Mouse (Mus musculus) midbrain, embryonic 11.5 days (tissue): ENCODE measurements around the gene Nfat5. TPM values are rescaled to one million over a fixed set of nuclear protein-coding genes. Genes with fewer than 3 reads are reported as not detected.

ENCODE experiments used
- ATAC-seq: fragments of 200-750 bp; cut with Nextera tagmentation; 2 replicates; pipeline ENCODE4 v1.8.0; 2017; ENCODE audit warnings: moderate TSS enrichment, moderate library complexity; ENCODE audit not compliant: low FRiP score
- DNase-seq: peaks from one replicate; pipeline ENCODE4 v3.0.0; 2015; ENCODE audit warnings: low spot score; ENCODE audit errors: missing footprints
- H3K27ac ChIP-seq: fragments of 300-500 bp; sonication (generic); 2 replicates; pipeline ENCODE4 v1.5.1; 2014; ENCODE audit warnings: low read depth, low read length
- H3K27me3 ChIP-seq: fragments of 300-500 bp; sonication (generic); 2 replicates; pipeline ENCODE4 v1.6.1; 2014; ENCODE audit warnings: mild to moderate bottlenecking, low read length, moderate library complexity, mixed read lengths; ENCODE audit not compliant: control insufficient read depth, insufficient read depth
- H3K36me3 ChIP-seq: fragments of 300-500 bp; sonication (generic); 2 replicates; pipeline ENCODE4 v1.6.1; 2014; ENCODE audit warnings: mild to moderate bottlenecking, low read length, moderate library complexity, mixed read lengths; ENCODE audit not compliant: control insufficient read depth, insufficient read depth
- H3K4me1 ChIP-seq: fragments of 300-500 bp; sonication (generic); 2 replicates; pipeline ENCODE4 v1.6.1; 2014; ENCODE audit warnings: low read length; ENCODE audit not compliant: control insufficient read depth, insufficient read depth
- H3K4me2 ChIP-seq: fragments of 300-500 bp; sonication (generic); 2 replicates; pipeline ENCODE4 v1.6.1; 2014; ENCODE audit warnings: mild to moderate bottlenecking, moderate library complexity
- H3K4me3 ChIP-seq: fragments of 300-500 bp; sonication (generic); 2 replicates; pipeline ENCODE4 v1.5.1; 2014; ENCODE audit warnings: low read depth, low read length
- H3K9ac ChIP-seq: fragments of 300-500 bp; sonication (generic); 2 replicates; pipeline ENCODE4 v1.6.1; 2014; ENCODE audit warnings: low read length
- H3K9me3 ChIP-seq: fragments of 300-500 bp; sonication (generic); 2 replicates; pipeline ENCODE4 v1.6.1; 2016; ENCODE audit warnings: low read length; ENCODE audit not compliant: control insufficient read depth
- WGBS: fragments of 180-500 bp; shearing (Covaris S2); extraction: QIAGEN DNeasy Blood & Tissue Kit; methylation state at CpG from one replicate; pipeline ENCODE4 v1.1.7; 2014; 5-methylcytosine and 5-hydroxymethylcytosine counted together
- polyA plus RNA-seq: library from polyadenylated mRNA; unstranded; fragments of >200 nt; fragmentation: Nextera tagmentation; extraction: Ambion mirVana; gene quantifications from 2 replicates; pipeline ENCODE4 v1.2.1, GENCODE M21; 2014

Nfat5 gene
- polyA plus RNA-seq, 1 experiment from 2014 or later: 6.5 TPM

- no peak overlapping the region for H3K4me2 ChIP-seq
- no peak overlapping the region for H3K27ac ChIP-seq
- 55% methylated on average over 9 of the region's 9 CpGs for WGBS
These were observed 106.2 kb downstream of the Nfat5 start for GRCm38 (mm10) chr8:107399495-107399894.

GRCm38 (mm10) chr8:107401866-107402265, 108.6 kb downstream of the Nfat5 start:
- H3K4me2 ChIP-seq: no peak overlapping the region
- H3K9ac ChIP-seq: no peak overlapping the region
- WGBS: 86% methylated on average over 5 of the region's 5 CpGs
- H3K27ac ChIP-seq: no peak overlapping the region
- no peaks in the 10 kb centered on the region for H3K36me3 ChIP-seq
- no peaks in the 10 kb centered on the region for H3K27me3 ChIP-seq
- H3K4me1 ChIP-seq: peaks cover 5% of the 10 kb centered on the region; the same call in 1 of the 2 replicates
- DNase-seq (peak; percentile 65), ATAC-seq (no peak)
- H3K9me3 ChIP-seq: no peaks in the 10 kb centered on the region
- no peak overlapping the region for H3K4me3 ChIP-seq

More at GRCm38 (mm10) chr8:107399495-107399894, 106.2 kb downstream of the Nfat5 start:
- Histone ChIP-seq H3K9ac (no peak overlapping the region), H3K4me1 (peaks cover 5% of the 10 kb centered on the region; the same call in 1 of the 2 replicates), H3K4me3 (no peak overlapping the region), H3K9me3 (no peaks in the 10 kb centered on the region), H3K27me3 (no peaks in the 10 kb centered on the region), H3K36me3 (no peaks in the 10 kb centered on the region)
- ATAC-seq: no peak
- DNase-seq: peak; percentile 49

GRCm38 (mm10) chr8:107403038-107403781, 109.9 kb downstream of the Nfat5 start, which contains the start of gene Nqo1:
Nqo1 (minus strand) TSS chr8:107403206.
- Histone ChIP-seq H3K9me3 (no peaks in the 10 kb centered on the region), H3K4me3 (peak within 1 kb of the TSS; percentile 9; the same call in 1 of the 2 replicates), H3K9ac (peak within 1 kb of the TSS; percentile 36; the same call in 1 of the 2 replicates), H3K27me3 (no peaks in the 10 kb centered on the region), H3K4me2 (peak within 1 kb of the TSS; percentile 42), H3K27ac (no peak within 1 kb of the TSS; the same call in 1 of the 2 replicates), H3K36me3 (no peaks in the 10 kb centered on the region), H3K4me1 (peaks cover 5% of the 10 kb centered on the region; the same call in 1 of the 2 replicates)
- DNase-seq (peak; percentile 96), ATAC-seq (peak; percentile 99)
- WGBS: 14% methylated on average over 22 of the region's 22 CpGs

- no peak overlapping the region for H3K4me2 ChIP-seq
- no peaks in the 10 kb centered on the region for H3K36me3 ChIP-seq
- H3K4me1 ChIP-seq: peaks cover 5% of the 10 kb centered on the region; the same call in 1 of the 2 replicates
- 89% methylated on average over 4 of the region's 4 CpGs for WGBS
- no peak overlapping the region for H3K27ac ChIP-seq
- H3K9me3 ChIP-seq: no peaks in the 10 kb centered on the region
- DNase-seq (peak; percentile 23), ATAC-seq (no peak)
- no peaks in the 10 kb centered on the region for H3K27me3 ChIP-seq
- no peak overlapping the region for H3K4me3 ChIP-seq
- H3K9ac ChIP-seq: no peak overlapping the region
These were observed 110.8 kb downstream of the Nfat5 start for GRCm38 (mm10) chr8:107404057-107404456.

GRCm38 (mm10) chr8:107405935-107406334, 112.7 kb downstream of the Nfat5 start:
- Histone ChIP-seq H3K9me3 (no peaks in the 10 kb centered on the region), H3K9ac (no peak overlapping the region), H3K4me2 (no peak overlapping the region), H3K27ac (no peak overlapping the region), H3K4me1 (peaks cover 5% of the 10 kb centered on the region; the same call in 1 of the 2 replicates), H3K27me3 (no peaks in the 10 kb centered on the region), H3K4me3 (no peak overlapping the region), H3K36me3 (peaks cover 11% of the 10 kb centered on the region)
- DNase-seq: peak; percentile 61
- WGBS: 71% methylated on average over 3 of the region's 3 CpGs
- ATAC-seq: no peak

- peaks cover 31% of the 10 kb centered on the region for H3K36me3 ChIP-seq
- H3K4me1 ChIP-seq: no peaks in the 10 kb centered on the region
- 67% methylated on average over 4 of the region's 4 CpGs for WGBS
- no peaks in the 10 kb centered on the region for H3K9me3 ChIP-seq
- ATAC-seq: no peak
- no peak overlapping the region for H3K9ac ChIP-seq
- H3K27me3 ChIP-seq: no peaks in the 10 kb centered on the region
- H3K4me2 ChIP-seq: no peak overlapping the region
- no peak overlapping the region for H3K27ac ChIP-seq
- H3K4me3 ChIP-seq: no peak overlapping the region
- DNase-seq: peak; percentile 91
These were observed 118.1 kb downstream of the Nfat5 start for GRCm38 (mm10) chr8:107411391-107411790.

GRCm38 (mm10) chr8:107412552-107412951, 119.3 kb downstream of the Nfat5 start:
- H3K36me3 ChIP-seq: peaks cover 36% of the 10 kb centered on the region
- no peak overlapping the region for H3K4me3 ChIP-seq
- H3K9me3 ChIP-seq: no peaks in the 10 kb centered on the region
- H3K4me2 ChIP-seq: no peak overlapping the region
- H3K27me3 ChIP-seq: no peaks in the 10 kb centered on the region
- no peak for ATAC-seq
- WGBS: 87% methylated on average over 8 of the region's 8 CpGs
- no peak overlapping the region for H3K9ac ChIP-seq
- H3K27ac ChIP-seq: no peak overlapping the region
- H3K4me1 ChIP-seq: no peaks in the 10 kb centered on the region
- no peak for DNase-seq

- no peaks in the 10 kb centered on the region for H3K4me1 ChIP-seq
- no peak overlapping the region for H3K27ac ChIP-seq
- WGBS: 90% methylated on average over 10 of the region's 10 CpGs
- peaks cover 41% of the 10 kb centered on the region for H3K36me3 ChIP-seq
- no peaks in the 10 kb centered on the region for H3K27me3 ChIP-seq
- H3K9me3 ChIP-seq: no peaks in the 10 kb centered on the region
- no peak overlapping the region for H3K9ac ChIP-seq
- DNase-seq (peak; percentile 68), ATAC-seq (no peak)
- H3K4me3 ChIP-seq: no peak overlapping the region
- no peak overlapping the region for H3K4me2 ChIP-seq
These were observed 120.6 kb downstream of the Nfat5 start for GRCm38 (mm10) chr8:107413881-107414280.

GRCm38 (mm10) chr8:107417001-107417400, 123.7 kb downstream of the Nfat5 start:
- WGBS: 87% methylated on average over 12 of the region's 12 CpGs
- H3K9me3 ChIP-seq: no peaks in the 10 kb centered on the region
- ATAC-seq: no peak
- H3K36me3 ChIP-seq: peaks cover 42% of the 10 kb centered on the region
- no peak overlapping the region for H3K9ac ChIP-seq
- no peak overlapping the region for H3K4me3 ChIP-seq
- H3K4me1 ChIP-seq: no peaks in the 10 kb centered on the region
- no peak for DNase-seq
- H3K4me2 ChIP-seq: no peak overlapping the region
- H3K27ac ChIP-seq: no peak overlapping the region
- no peaks in the 10 kb centered on the region for H3K27me3 ChIP-seq
